Mouse (Mus musculus) kidney, adult 18-20 months (tissue): ENCODE results near the gene Alkbh2.

Experiments used
- DNase-seq: peaks from one replicate; pipeline ENCODE4 v3.0.0; 2021

Alkbh2 gene

GRCm38 (mm10) chr5:114127374-114128349 is at the start of gene Alkbh2:
Alkbh2 (minus strand) TSS chr5:114128218.
- peak; percentile 87 for DNase-seq

GRCm38 (mm10) chr5:114176548-114177400 is 48.8 kb upstream of the Alkbh2 start:
- DNase-seq = no peak

- DNase-seq = peak; percentile 95
Observed at GRCm38 (mm10) chr5:114175596-114176171, 47.7 kb upstream of the Alkbh2 start.

GRCm38 (mm10) chr5:114174639-114175038 is 46.6 kb upstream of the Alkbh2 start:
- DNase-seq = peak; percentile 42

GRCm38 (mm10) chr5:114173877-114174581 is 46.0 kb upstream of the Alkbh2 start:
- no peak for DNase-seq

- DNase-seq = no peak
Observed at GRCm38 (mm10) chr5:114173458-114173857, 45.4 kb upstream of the Alkbh2 start.

GRCm38 (mm10) chr5:114172936-114173335 is 44.9 kb upstream of the Alkbh2 start:
- DNase-seq = no peak

- DNase-seq = no peak
Observed at GRCm38 (mm10) chr5:114170345-114170744, 42.3 kb upstream of the Alkbh2 start.

GRCm38 (mm10) chr5:114163117-114163696 is 35.2 kb upstream of the Alkbh2 start:
- DNase-seq = no peak

- DNase-seq = no peak
Observed at GRCm38 (mm10) chr5:114162106-114162815, 34.2 kb upstream of the Alkbh2 start.

GRCm38 (mm10) chr5:114161424-114161823 is 33.4 kb upstream of the Alkbh2 start:
- DNase-seq = no peak

- DNase-seq = no peak
Observed at GRCm38 (mm10) chr5:114157236-114157635, 29.2 kb upstream of the Alkbh2 start.

- peak; percentile 58 for DNase-seq
Observed at GRCm38 (mm10) chr5:114155168-114155933, 27.3 kb upstream of the Alkbh2 start.

GRCm38 (mm10) chr5:114154765-114155164 is 26.7 kb upstream of the Alkbh2 start:
- DNase-seq = no peak

GRCm38 (mm10) chr5:114153490-114153889 is 25.5 kb upstream of the Alkbh2 start:
- DNase-seq = peak; percentile 41

GRCm38 (mm10) chr5:114152359-114153092 is 24.5 kb upstream of the Alkbh2 start:
- no peak for DNase-seq

- no peak for DNase-seq
Observed at GRCm38 (mm10) chr5:114147043-114147972, 19.3 kb upstream of the Alkbh2 start.

GRCm38 (mm10) chr5:114146028-114146888 is 18.2 kb upstream of the Alkbh2 start, which contains the start of gene Acacb:
Acacb (plus strand) TSS chr5:114146535.
- peak; percentile 48 for DNase-seq
